Mouse (Mus musculus) urinary bladder, postnatal 4 days (tissue): ENCODE measurements at regions not wholly inside any gene's neighbourhood (a gene's known extent, or its start where the extent isn't known, plus 50 kb on each side); places are given as distances from the start of the nearest gene placed in this dataset.

Experiments
- DNase-seq, 2 experiments: peaks; one replicate each; pipeline ENCODE4 v3.0.0; 2021 to 2022; ENCODE audit warnings: low spot score in 2 of 2

DNA sequence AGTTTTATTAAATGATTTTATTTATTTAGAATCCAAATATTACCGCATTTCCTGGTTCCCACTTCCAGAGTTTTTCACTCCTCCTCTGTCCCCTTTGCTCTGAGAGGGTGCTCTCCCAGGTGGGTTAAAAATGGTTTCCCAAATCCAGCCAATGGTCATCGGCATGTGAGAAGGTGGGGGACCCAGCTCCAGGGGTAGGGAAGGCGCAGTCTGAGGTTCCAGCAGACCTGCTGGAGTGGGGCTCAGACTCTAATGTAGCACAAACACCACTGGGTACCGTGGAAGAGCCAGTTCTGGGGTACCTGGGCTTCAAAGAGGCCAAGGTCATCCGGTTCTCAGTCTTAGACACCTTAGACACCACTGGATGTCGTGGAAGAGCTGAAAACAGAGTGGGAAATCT is 875.6 kb downstream of the Fscb start:
- DNase-seq: peak in 1 of 2 experiments; percentile 56

GRCm38 (mm10) chr12:63554672-63555071 is 919.8 kb downstream of the Fscb start:
- no peak for DNase-seq

DNA sequence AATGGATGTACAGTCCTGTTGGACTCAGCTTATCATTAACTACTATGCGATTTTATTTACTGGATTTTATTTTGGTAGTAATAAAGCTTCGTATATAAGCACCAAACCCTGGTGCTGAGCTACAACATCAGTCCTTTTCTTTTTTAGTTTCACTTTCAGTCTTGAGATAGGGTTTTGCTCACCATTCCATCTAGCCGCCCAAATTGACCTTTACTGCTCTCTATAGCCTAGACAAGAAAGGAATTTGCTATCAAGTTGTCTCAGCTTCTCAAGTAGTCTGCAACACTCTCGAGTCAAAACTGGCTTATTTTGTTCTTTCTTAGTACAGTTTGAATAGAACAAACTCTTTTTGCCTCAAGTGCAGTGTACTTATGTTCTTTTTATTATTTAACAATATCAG is 921.7 kb downstream of the Fscb start:
- no peak for DNase-seq

DNA sequence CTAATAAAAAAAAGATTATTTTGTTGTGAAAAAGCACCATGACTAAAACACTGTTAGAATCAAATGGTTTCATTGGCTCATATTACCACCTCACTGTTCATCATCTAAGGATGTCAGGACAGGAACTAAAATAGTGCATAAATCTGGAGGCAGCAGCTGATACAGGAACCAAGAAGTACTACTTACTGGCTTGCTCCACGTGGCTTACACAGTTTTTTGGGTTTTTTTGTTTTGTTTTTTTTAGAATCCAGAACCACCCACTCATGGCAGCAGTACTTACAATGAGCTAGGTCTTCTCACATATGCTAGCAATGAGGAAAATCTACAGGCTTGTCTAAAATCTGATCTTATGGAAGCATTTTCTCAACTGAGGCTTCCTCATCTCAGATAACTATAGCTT is 940.4 kb downstream of the Fscb start:
- no peak for DNase-seq

DNA sequence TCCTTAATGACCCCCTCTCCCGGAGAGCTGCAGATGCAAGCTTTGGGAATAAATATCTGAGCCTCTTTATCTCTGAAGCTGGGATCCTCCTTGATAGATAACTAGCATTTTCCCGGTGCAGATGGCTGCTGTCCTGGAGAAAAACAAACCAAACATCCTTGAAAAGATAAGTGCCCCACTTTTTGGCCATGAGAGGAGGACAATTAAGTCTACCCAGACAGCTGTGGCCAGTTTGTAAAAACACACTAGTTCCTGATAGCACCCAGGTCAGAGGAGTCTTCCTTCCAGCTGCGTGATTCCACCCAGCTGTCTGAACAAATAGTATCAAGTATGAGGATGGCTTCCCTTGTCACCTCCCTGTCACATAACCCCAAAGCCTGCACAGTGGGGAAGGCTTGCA is 970.7 kb downstream of the Fscb start:
- no peak for DNase-seq

DNA sequence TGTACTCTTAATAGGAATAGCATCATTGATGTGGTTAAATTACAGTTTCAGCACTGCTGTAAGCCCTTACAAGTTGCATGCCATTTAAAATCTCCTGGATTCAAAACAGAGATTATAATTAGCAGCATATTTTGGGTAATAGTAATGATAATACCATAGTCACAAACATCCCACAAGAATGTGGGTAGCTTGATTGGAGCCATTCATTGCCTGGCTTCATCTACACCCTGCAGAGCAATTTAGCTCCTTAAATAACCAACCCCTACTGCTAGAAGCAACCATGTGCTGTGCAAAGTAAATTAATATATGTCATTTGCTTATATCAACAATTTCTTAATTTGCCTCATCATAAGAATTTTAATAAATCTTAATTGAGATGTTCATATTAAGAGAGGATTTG is 984.1 kb downstream of the Fscb start:
- DNase-seq: no peak

DNA sequence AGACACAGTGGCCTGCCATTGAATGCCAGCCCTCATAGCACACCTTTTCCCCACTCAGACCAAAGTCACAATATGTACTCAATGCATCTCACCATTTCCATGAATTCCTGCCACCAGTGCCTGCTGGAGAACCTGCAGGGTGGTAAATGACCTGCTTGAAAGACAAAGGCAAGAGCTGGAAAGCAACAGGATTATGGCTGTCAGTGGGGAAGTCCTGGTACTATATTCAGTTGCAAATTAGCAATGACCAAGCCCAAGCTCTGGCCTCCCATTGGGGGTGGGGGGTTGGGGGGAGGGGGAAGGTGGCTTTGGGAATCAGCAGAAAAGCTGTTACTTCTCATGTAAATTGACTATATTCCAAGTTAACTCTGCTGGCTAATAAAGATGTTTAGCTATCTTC is 990.4 kb downstream of the Fscb start:
- no peak for DNase-seq

- no peak for DNase-seq
Observed at GRCm38 (mm10) chr12:63468936-63469335, 1005.6 kb downstream of the Fscb start.
